Mouse (Mus musculus): Measurements from ENCODE around the gene Hint1.

DNA sequence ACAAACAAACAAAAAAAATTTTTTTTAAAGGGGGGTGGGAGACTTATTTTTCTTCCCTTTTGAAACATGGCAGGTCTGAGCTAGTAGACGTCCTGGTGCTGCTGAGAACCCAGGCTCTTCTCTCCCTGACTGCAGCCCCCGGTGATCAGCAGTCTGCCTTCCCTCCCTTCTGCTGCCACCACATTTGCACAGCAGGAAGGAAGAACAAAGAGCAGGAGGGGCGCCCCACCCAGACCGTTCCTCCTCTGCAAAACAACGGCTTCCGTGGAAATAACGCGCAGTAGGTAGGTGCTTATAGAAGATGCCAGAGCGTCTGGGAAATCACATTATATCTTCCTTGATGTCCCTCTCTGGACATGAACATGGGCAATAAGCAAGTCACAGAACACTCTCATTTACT, 21.8 kb upstream of the Hint1 start:
- TF ChIP-seq MYOG (IDR thresholded peaks at IDR 0.05; ENCODE audit: control insufficient read depth, extremely low read depth, insufficient read length) (no peak), CTCF (IDR thresholded peaks at IDR 0.05; ENCODE audit: control insufficient read depth, insufficient read depth, insufficient read length) (no peak), USF1 (IDR thresholded peaks at IDR 0.05; ENCODE audit: low read depth) (no peak), MAX (IDR thresholded peaks at IDR 0.05) (no peak), FOSL1 (IDR thresholded peaks at IDR 0.05; ENCODE audit: insufficient read depth, low read length, poor library complexity, severe bottlenecking) (no peak), MYOD1 (IDR thresholded peaks at IDR 0.05; ENCODE audit: control insufficient read depth, insufficient read length, low read depth) (no peak), CEBPB (IDR thresholded peaks at IDR 0.05; ENCODE audit: low read depth) (no peak)

Measured in C2C12 (cell line).